Mouse (Mus musculus) heart, adult 2 months (tissue): ENCODE results near the gene Trim2.

Source experiments
- CTCF ChIP-seq: fragments of 200-600 bp; IDR thresholded peaks from 2 replicates; pipeline ENCODE4 v1.8.1; 2022; ENCODE audit warnings: antibody characterized with exemption, mild to moderate bottlenecking, moderate library complexity
- EP300 ChIP-seq: fragments of 200-500 bp; IDR thresholded peaks from 2 replicates; pipeline ENCODE4 v1.6.1; 2011; ENCODE audit warnings: low read depth, low read length, control low read depth; ENCODE audit not compliant: insufficient read depth
- POLR2A ChIP-seq: fragments of 200-500 bp; IDR thresholded peaks from 2 replicates; pipeline ENCODE4 v1.6.1; 2011; ENCODE audit warnings: mild to moderate bottlenecking, low read depth, low read length, control low read depth; ENCODE audit not compliant: insufficient read depth

DNA sequence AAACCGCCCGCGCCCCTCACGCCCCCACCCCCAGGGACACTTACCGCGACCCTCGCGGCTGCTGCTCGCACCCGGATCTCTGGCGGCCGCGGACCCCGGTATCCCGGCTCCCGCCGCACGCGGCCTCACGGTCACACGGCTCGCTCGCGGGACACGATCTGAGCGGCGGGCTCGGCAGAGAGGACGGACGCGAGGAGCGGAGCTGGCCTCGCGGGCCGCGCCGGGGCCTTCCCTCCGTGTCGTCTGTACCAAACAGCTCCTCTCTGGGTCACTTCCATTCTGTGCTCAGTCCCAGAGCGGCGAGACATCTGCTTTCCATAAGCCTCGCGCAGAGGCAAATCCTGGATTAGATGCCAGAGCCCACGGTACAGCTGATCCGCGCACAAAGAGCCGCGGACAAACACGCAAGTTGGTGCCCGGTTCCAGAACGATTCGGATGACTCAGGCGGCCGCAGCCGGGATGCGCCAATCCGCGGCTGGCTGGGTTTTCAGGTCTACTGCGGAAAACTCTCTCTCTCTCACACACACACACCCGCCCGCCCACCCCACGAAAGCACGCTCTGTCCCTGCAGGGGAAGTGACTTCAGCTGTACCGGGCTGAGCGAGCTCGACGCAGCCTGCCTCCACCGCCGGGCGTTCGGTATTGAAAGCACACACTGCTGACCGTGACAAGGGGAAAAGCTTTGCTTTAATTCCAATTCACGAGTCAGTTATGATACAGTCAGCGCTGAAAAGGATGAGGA lies 47.2 kb downstream of the Trim2 start:
- TF ChIP-seq POLR2A (peak; percentile 40; the same call in 1 of the 2 replicates), CTCF (0 out of 2 replicates have a peak, but pooled peaks have one; percentile 4), EP300 (no peak)
